Mouse (Mus musculus): ENCODE measurements at regions not wholly inside any gene's neighbourhood (a gene's known extent, or its start where the extent isn't known, plus 50 kb on each side); places are given as distances from the start of the nearest gene placed in this dataset.
A peak's percentile ranks its signal among the peaks of the same experiment; 100 is the strongest.

DNA sequence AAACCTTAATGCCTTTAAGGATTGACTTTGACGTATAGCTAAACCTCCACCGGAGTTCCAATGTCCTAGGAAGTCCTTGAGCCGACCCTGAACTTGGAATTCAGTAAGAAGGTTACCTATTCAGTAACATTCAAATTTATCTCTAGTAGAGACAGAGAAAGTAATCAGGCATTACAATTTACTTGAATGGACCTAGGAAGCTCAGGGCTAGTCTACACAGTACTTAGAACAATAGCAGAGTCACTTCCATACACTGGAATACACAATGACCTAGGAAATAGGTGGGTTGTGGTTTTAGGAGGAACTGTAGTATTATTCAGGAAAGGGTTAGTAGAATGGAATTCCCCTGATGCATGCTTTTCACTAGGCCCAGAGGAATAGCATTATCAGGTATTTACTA lies 179.2 kb upstream of the Tas2r134 start:
- DNase-seq (ENCODE audit: low spot score): no peak

DNA sequence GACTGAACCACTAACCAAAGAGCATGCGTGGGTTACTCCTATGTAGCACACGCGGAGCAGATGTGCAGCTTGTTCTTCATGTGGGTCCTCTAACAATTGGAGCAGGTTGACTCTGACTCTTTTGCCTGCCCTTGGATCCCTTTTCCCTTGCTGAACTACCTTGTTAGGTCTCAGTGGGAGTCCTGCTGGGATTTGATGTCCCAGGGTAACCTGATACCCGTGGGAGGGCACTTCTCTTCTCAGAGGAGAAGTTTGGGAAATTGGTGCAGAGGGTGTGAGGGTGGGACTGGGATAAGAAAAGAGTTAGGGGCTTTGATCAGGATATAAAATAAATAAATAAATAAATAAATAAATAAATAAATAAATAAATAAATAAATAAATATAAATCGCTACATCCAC lies 179.7 kb upstream of the Tas2r134 start:
- DNase-seq (ENCODE audit: low spot score): no peak

DNA sequence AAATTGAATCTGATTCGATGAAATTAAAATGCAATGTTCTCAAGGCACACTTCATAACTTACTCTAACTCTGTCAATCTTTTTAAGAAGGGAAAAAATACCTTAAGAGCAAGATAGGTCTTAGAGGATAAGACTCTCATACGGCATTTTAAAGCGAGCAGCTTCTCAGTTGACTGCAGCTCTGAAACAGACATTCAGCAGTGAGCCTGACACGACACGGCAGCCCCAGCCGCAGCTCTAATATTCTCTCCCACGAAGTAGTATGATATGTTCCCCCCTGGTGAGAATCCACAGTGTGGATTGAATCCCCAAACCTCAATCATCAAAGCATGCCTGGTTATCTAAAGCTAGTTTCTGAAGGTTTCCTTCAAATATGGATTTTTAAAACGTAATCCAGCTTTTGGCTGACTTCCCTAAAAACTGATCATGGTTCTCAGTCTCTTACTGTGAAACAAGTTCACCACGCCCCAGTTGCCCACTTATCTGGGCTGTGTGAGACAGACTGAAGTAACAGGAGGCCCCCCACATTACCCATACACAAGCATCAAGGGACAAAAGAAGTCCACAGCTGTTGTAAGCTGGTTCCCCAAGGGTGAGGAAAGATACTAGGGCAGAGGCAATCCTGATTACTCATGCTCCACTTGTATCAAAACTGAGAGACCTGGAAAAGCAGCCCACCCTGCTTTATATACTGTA lies 182.8 kb upstream of the Tas2r134 start:
- DNase-seq (ENCODE audit: low spot score): peak; percentile 53

DNA sequence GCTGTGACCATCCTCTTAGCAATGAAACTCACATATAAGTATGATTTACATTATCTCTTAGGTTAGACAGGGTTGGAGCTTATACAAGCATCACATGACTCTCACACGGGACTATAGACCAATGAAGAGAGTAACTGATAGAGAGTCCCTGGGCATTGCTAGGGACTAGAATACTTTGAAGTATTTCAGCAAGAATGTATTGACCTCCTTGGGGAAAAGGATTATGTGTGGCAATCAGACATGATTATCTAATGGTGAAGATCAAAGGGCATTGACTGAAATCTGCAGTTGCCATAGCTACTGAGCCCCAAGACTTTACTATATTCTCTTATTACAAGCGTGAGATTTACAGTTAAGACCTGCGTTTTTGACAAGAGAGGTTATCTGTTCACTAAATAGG lies 183.4 kb upstream of the Tas2r134 start:
- peak; percentile 45 for DNase-seq (ENCODE audit: low spot score)

DNA sequence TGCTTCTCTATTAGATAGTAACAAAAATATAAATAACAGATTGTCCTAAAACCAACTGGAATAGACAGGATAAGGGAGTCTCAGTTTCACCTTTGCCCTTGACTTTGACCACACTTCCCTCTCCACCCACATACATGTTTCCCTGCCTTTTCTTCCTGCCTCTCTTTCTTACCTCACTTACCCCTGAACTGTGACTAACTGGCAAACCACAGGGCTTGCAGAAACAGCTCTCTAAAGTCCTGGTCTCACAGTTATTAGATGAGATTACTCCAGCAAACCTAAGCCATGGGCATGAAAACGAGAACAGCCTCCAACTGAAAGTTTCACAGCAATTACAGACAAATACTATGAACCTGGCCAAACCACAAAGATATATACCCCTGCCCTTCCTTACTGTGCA lies 188.3 kb upstream of the Tas2r134 start:
- no peak for DNase-seq (ENCODE audit: low spot score)

DNA sequence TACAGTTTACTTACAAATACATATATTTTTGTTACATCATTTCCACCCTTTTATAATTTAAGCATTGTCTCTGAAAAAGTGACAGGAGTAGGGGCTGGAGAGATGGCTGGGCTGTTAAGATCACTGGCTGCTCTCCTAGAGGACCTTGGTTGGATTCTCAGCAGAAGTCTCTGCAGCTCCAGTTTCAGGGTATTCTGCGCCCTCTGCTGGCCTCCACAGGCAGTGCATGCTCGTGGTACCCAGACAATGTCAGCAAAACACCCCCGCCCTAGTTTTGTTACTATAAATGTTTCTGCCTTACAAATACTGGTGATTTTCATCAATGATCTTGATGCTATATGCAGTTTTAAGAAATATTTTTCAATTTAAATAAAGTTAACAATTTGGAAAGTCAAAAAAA lies 190.7 kb upstream of the Tas2r134 start:
- no peak for DNase-seq (ENCODE audit: low spot score)

DNA sequence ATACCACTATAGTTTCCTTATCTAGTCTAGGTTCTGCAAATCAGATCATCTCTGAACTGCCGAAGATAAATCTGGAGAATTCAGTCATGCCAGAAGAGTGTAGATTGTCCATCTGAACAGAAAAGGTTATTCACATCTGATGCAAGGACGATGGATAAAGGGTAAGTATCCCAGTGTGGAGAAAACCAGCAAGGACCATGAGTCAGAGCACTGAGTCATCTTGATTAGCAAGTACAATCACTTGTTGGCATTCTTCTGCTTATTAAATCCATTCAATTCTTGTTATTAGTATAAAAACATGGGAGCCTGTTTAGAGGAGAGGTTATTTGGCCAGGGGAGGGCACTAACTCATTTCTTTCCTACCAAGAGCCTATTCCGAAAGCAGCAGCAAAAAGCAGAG lies 195.7 kb upstream of the Tas2r134 start:
- DNase-seq (ENCODE audit: low spot score): no peak

DNA sequence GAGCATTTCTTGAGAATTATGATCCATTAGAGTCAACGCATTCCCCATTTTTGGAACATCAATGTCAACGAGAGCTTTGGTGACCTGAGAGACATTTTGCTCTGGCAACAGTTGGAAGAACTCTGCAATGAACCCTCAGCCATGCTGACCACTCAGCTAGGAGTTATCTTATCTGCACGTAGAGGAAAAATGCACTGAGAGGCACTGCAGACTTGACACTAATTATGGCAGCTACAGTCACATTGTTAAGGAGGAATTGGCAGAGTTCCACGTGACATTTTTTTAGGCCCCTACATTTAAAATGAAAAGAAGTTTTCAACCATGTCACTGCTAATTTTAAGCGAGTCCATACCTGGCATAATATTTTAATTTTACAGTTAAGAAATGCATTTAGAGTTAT lies 197.6 kb upstream of the Tas2r134 start:
- DNase-seq (ENCODE audit: low spot score): peak; percentile 34

DNA sequence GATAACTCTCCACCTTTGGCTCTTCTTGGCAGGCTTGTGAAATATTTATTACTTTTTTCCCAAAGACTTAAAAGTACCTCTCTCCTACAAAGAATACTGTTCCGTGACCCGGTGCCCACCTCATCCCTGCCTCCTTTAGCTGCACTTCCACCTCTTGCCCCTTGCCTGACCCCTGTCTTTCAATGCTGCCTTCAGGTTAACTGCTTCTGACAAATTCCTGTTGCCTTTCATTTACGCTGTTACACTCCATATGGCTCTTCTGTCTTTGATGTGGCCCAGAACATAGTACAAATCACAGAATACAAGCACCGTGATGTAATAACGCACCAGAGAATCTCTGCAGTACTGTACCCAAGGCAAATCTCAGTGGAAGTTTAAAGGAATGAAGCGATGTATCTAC lies 204.9 kb upstream of the Tas2r134 start:
- DNase-seq (ENCODE audit: low spot score): peak; percentile 31

DNA sequence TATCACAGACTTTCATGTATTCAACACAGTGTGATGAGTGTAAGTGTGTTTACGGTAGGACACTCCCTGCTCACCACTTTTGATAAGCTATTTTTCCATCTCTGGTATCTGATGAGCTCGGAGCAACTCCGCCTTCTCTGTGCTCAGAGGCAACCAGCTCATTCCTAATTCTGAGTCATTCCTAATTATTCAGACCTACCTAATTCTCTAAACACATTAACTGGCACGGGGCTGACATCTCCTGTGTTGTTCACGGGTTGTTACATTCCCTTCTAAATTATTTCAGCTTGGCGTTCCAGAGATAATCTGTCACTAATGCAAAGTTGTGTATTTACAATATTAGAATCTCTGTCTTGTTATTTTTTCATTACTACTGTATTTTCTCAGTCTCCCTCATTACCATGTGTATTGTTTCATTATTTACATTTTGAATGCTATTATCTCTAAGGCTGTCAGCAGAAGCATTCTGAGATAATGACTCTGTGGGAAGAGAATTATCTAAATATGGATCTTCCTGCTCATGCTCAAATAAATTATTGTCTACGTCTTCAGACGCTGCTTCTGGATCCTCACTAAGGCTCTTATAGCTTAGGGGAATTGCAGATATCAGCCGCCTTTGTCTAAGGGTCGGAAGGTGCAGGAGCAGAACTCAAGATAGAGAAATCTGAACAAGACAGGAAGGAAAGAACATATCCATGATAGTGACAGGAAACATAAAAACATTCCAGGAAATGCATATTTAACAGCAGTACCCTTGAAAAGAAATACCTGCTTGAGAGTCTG lies 209.2 kb upstream of the Tas2r134 start:
- DNase-seq (ENCODE audit: low spot score): no peak

DNA sequence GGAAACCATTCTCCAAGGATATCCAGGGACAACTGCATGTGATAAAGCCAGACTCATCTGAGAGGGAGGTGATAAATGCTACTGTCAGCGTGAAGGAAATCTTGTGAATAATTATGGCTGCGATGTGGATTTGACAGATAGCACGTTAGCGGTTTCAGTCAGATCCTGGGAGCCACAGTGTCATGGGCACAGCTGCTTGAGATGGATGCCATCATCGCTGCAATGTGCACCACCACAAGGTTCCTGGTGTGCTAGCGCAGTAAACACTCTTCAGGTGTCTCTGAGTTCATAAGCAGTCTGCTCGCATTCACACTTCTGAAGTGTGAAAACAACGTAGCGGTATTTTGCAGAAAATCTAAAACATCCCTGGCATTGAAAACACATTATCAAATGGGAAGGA lies 238.9 kb upstream of the Tas2r134 start:
- no peak for DNase-seq (ENCODE audit: low spot score)

DNA sequence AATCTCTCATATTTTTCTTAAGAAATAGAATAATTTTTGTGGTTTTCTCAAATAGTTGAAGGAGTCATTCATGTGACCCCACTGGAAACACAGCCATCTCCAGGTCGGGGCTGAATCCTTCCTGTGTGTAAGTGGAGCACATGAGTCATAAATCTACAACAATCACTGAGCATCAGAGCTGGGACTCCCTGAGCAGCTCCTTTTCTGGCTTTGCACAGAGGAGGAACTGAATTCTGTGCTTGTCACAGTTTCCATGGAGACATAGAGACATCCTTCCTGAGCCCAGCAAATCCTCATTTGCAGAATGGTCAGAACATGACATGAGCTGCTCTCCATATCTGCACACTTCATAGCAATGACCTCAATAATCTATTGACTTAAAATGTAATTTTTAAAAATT lies 238.2 kb upstream of the Rnd3 start:
- no peak for DNase-seq (ENCODE audit: low spot score)

DNA sequence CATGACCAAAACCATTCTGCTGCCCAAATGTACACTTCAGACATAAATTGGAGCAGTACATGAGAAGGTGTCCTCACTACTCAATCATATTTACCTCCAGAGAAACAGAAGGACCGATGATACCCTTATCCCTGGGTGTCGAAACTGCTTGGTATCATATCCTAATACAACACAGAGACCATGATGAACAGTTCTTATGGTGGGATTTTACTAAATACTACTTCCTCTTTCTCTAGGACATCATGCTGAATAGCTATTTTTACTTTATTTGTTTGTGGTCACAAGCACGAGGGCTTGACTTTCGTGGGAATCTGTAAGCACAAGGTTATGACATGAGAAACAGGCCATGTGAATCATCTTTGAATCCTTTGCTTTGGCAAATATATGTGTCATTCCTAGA lies 227.7 kb upstream of the Rnd3 start:
- no peak for DNase-seq (ENCODE audit: low spot score)

DNA sequence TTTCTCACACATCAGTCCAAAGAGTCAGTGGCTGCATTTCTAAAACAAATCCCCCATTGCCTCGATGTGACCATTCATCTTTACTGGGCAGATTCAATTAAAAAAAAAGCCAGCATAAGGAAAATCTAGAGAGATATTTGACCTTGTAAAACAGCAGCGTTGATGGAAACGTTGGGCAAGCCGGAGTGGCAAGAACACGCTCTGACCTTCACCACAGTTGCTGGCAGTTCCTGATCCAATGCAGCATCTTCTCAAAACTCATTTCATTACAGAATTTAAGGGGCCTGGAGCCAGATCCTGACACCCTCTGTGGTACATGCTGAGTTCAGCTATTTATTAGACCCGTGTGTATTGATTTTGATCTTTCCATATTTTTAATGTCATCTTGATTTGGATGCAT lies 225.7 kb upstream of the Rnd3 start:
- DNase-seq (ENCODE audit: low spot score): no peak

DNA sequence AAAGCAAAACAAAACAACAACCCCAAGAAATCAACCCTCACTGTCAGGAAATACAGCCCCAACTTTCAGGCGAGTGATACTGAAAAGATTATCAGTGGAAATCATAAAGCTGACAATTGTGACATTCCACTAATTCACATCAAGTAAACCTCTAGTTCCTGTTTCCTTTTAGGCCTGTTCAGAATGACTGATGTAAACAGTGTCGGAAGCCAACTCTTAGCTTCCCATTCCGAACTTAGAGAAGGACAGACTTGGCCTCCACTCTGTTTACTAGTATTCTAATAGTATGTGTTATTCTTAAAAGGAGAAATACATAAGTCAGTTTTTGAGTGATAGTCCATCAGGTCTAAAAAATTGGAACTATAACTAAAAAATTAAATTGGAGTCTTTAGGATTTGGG lies 223.9 kb upstream of the Rnd3 start:
- no peak for DNase-seq (ENCODE audit: low spot score)

DNA sequence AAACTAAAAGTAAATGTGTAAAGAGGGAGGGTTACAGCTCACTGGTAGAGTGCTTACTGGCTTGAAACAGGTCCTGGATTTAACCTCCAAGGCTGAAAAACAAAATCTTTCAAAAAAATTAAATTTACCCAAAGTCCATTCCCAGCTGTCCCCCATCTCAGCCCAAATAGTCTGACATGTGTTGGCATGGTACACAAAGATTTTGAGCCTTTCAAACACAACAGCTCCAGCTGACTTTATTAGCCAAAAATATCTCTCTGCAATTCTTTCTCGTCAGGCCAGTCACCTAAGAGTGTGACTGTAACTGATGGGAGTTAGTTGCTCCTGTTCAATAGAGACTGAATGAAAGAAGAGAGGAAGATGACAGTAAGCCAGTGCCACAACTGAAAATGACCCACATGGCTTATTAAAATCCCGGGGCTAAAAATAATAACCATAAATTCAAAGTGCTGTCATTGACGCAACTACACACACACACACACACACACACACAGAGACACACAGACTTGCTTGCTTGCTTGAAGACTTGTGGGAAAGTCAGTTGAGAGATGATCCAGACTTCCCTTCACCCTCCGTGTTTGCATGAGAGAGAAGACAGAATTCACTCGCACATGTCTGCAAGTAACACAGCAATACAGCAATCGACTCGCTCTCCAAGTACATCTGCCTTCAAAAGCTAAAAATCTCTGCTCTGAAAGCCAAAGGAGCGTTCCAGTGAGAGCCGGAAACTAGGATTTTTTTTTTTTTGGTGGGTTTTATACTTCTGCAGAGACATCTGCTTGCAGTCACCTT lies 214.1 kb upstream of the Rnd3 start:
- no peak for DNase-seq (ENCODE audit: low spot score)

DNA sequence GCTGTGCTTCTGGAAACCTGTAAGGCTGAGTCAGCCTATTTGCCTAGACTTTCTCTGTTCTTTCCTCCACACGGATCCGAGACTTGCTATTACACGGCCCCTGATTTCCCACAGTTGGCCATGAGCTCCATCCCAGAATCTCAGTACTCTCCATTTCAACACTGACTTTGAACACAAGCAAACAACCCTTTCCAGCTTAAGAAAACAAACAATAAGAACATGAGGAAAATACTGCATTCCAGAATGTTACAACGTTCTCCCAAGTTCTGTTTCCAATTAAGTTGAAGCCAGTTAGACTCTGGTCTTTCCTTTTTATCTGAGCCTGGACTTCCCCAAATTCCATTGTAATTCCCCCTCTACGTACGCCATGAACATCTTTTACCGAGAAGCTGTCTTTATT lies 206.4 kb upstream of the Rnd3 start:
- DNase-seq (ENCODE audit: low spot score): no peak

DNA sequence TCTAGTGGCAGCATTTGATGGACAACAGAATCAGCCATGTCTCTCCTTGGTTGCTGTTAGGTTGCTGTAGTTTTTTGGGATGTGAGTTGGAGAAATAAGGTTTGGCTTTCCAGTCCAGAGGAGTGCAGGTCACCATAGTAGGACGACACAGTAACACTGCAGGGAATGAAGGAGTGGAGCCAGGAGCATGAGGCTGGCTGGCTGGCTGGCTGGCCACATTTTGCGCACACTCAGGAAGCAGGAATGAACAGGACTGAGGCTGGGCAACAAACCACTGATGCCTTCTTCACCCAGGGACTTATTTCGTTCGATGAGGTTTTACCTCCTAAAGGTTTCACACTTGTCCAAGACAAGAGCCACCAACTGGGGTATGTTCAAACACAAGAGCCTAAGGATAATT lies 205.9 kb upstream of the Rnd3 start:
- no peak for DNase-seq (ENCODE audit: low spot score)

DNA sequence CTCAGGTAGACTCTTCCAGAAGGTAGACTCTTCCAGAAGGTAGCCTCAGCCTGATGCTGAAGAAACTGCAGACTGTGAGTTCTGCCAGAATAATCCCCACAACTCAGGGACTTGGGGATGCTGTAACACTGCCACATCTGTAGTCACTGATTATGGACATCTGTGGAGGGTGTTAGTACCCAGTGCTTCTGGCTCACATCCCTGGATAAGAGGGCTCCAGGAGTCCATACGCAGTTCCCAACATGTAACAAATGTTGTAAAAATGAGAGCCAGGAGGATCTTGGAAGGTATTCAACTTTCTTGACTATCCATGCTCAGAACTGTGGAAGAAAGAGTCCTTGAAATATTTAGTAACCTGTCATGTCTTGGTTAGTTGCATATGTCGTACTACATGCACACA lies 200.7 kb upstream of the Rnd3 start:
- DNase-seq (ENCODE audit: low spot score): no peak

DNA sequence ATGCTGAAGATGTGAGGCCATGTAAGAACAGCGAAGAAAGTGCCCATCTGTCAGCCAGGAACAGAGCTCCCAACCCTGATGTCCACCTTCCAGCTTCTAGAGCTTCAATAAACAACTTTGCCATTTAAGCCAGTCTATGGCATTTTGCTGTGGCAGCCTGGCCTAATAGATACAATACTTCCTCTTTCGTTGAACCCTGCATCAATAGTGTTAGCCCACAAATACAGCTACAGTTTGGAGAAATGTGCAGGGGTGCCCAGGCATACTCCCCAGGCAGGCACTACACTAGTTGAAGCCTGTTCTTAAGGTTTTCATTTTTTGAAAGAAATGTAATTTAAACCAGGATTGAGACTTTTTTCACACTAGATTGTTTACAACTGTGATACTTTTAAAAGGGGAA lies 199.9 kb upstream of the Rnd3 start:
- no peak for DNase-seq (ENCODE audit: low spot score)

DNA sequence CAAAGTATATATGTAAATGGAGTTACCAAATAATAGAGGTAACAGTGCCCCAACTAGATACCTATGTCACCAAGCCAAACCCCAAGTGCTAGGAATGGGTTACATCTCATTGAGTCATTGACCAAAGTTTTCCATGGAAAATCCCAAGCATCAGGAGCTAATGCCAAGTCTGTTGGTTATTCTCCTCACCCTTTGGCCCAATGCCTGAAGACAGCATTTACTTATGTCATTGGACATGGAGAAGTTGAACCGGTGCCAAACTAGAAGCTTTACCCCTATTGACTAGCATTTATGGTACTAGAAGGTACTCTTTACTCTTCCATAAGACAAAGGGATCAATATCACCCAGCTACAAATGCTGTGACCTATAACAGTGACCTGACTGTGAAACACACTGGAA lies 198.2 kb upstream of the Rnd3 start:
- DNase-seq (ENCODE audit: low spot score): no peak

DNA sequence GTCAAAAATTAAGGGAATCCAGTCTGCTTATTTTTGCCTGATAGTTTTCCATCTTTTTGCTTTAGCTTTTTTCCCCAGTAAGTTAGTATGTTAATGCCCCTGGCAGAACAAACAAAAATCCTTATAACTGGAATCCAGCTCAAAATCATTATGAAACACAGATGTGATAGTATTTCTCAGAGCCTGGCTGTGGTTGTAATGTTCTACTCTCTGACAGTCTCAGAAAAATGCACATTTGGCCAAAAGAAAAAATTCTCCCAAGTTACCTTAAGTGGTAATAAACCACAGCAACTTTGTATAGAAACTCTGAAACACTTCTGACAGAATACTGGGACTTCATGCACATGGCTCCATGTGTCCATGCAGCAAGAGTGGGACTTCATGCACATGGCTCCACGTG lies 193.5 kb upstream of the Rnd3 start:
- DNase-seq (ENCODE audit: low spot score): no peak

DNA sequence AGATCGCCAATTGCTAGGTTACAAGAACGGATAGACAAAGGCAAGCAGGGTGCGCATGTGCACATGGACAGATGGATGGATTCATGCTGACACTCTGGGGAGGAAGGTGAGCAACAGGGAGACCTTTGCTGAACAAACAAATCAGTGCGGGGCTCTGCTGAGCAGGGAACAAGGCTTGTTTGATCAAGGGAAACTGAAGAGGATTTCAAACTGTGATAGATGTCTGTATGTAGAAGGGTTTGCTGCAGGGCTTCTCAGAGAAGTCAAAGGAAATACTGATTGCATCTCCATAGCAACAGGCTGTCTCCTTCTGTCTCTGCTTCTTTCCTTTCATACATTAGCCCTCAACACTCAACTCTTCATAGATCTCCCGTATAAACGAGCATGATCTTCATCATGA lies 185.5 kb upstream of the Rnd3 start:
- no peak for DNase-seq (ENCODE audit: low spot score)
